Mouse (Mus musculus) liver, embryonic 14.5 days (tissue): ENCODE measurements at regions not wholly inside any gene's neighbourhood (a gene's known extent, or its start where the extent isn't known, plus 50 kb on each side); places are given as distances from the start of the nearest gene placed in this dataset.

Source experiments
- CTCF ChIP-seq: IDR thresholded peaks from 2 replicates; pipeline ENCODE4 v1.5.1; 2016; ENCODE audit warnings: antibody characterized with exemption, low read depth, control low read depth
- EP300 ChIP-seq: IDR thresholded peaks from 2 replicates; pipeline ENCODE4 v1.6.1; 2016; ENCODE audit warnings: antibody characterized with exemption, low read depth

DNA sequence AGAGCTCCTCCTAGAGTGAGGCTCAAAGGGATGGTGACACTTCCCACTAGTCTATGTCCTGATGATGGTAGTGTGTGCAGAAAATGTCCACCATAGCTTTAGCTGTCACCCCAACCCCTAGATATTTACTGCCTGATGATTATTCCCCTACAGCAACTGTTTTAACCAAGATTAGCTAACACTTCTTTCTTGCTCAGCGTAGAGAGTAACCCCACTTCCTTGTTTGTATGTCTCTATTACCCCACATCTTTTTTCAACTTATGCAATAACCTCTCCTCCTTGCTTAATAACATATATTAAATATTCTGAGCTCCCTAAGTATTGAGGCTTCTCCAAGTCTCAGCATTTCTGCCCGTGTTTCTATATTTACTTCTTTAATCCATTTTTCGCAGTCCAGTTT is 404.2 kb upstream of the Cntn3 start:
- no peak for TF ChIP-seq CTCF
- no peak for TF ChIP-seq EP300
